Mouse (Mus musculus): ENCODE data around the gene Oosp3.

GRCm38 (mm10) chr19:11747298-11747697, 50.4 kb downstream of the Oosp3 start, which contains the start of gene Gif:
- TF ChIP-seq CTCF (IDR thresholded peaks at IDR 0.05): no peak
- no peak for TF ChIP-seq EP300 (IDR thresholded peaks at IDR 0.05)

All from lung, postnatal 0 days (tissue).